Mouse (Mus musculus): ENCODE results near the gene Tceal6. TPM values are rescaled to one million over a fixed set of nuclear protein-coding genes. Genes with fewer than 3 reads are reported as not detected.
"Not testable (repeated sequence)": the region's sequence is repeated elsewhere in the genome, so short reads cannot be mapped to it uniquely, and the experiment has no call there.

Tceal6 gene
- 7.1 and 11.8 TPM in 2 replicates for polyA plus RNA-seq (2015; fragmentation: Nextera tagmentation; extraction: Ambion mirVana)

- WGBS: 27% methylated on average over 13 of the region's 13 CpGs
- H3K27ac ChIP-seq: no peak within 1 kb of the TSS
- no peaks in the 10 kb centered on the region for H3K9me3 ChIP-seq
- ATAC-seq (ENCODE audit: insufficient number of reproducible peaks, low FRiP score, low TSS enrichment, low read depth): no peak
- no peak within 1 kb of the TSS for H3K9ac ChIP-seq
- no peaks in the 10 kb centered on the region for H3K4me1 ChIP-seq
- peak within 1 kb of the TSS; percentile 43 for H3K4me2 ChIP-seq
- H3K36me3 ChIP-seq: no peaks in the 10 kb centered on the region
- peaks cover 16% of the 10 kb centered on the region for H3K27me3 ChIP-seq
- H3K4me3 ChIP-seq: peak within 1 kb of the TSS; percentile 29
Measured at GRCm38 (mm10) chrX:135210436-135211221, at the start of gene Tceal6. Gene Tceal6 (minus strand): TSS chrX:135210687.

GRCm38 (mm10) chrX:135209773-135210435 is 583 bp downstream of the Tceal6 start:
- H3K27ac ChIP-seq; H3K9me3 ChIP-seq; ATAC-seq (ENCODE audit: insufficient number of reproducible peaks, low FRiP score, low TSS enrichment, low read depth); H3K4me1 ChIP-seq; H3K36me3 ChIP-seq; H3K9ac ChIP-seq: not testable (repeated sequence)
- Histone ChIP-seq H3K4me3 (peak overlapping the region; percentile 29), H3K4me2 (peak overlapping the region; percentile 43), H3K27me3 (peaks cover 16% of the 10 kb centered on the region)
- 31% methylated on average over 21 of the region's 21 CpGs for WGBS

GRCm38 (mm10) chrX:135189924-135190323 is 20.6 kb downstream of the Tceal6 start:
- H3K4me2 ChIP-seq; H3K27ac ChIP-seq; H3K4me1 ChIP-seq; H3K4me3 ChIP-seq; H3K9ac ChIP-seq; H3K9me3 ChIP-seq; H3K27me3 ChIP-seq; H3K36me3 ChIP-seq; ATAC-seq (ENCODE audit: insufficient number of reproducible peaks, low FRiP score, low TSS enrichment, low read depth): not testable (repeated sequence)
- no CpG with 5 or more reads among the region's 6 CpGs for WGBS

- not testable (repeated sequence) for H3K9ac ChIP-seq; H3K4me3 ChIP-seq; H3K9me3 ChIP-seq; H3K27ac ChIP-seq; ATAC-seq (ENCODE audit: insufficient number of reproducible peaks, low FRiP score, low TSS enrichment, low read depth); H3K4me2 ChIP-seq; H3K27me3 ChIP-seq; H3K36me3 ChIP-seq; H3K4me1 ChIP-seq
- WGBS: no CpG with 5 or more reads among the region's 3 CpGs
Measured at GRCm38 (mm10) chrX:135188661-135189060, 21.8 kb downstream of the Tceal6 start.

- H3K27ac ChIP-seq; H3K36me3 ChIP-seq; H3K9me3 ChIP-seq; H3K9ac ChIP-seq; H3K4me2 ChIP-seq; H3K27me3 ChIP-seq; H3K4me3 ChIP-seq; H3K4me1 ChIP-seq; ATAC-seq (ENCODE audit: insufficient number of reproducible peaks, low FRiP score, low TSS enrichment, low read depth): not testable (repeated sequence)
- 100% methylated on average over 5 of the region's 14 CpGs for WGBS
Measured at GRCm38 (mm10) chrX:135177532-135177931, 33.0 kb downstream of the Tceal6 start, which contains the start of gene Gm15023. Gene Gm15023 (minus strand): TSS chrX:135177632.

Other genes with a start within 250 kb of the Tceal6 start
- 0.55 and 0.73 TPM in 2 replicates for gene Nxf2, start 245.9 kb downstream of the Tceal6 start, polyA plus RNA-seq (2015; fragmentation: Nextera tagmentation; extraction: Ambion mirVana)
- 6.2 and 6.5 TPM in 2 replicates for gene Zmat1, start 201.5 kb downstream of the Tceal6 start, polyA plus RNA-seq (2015; fragmentation: Nextera tagmentation; extraction: Ambion mirVana)
- gene Gm15023, start 33.1 kb downstream of the Tceal6 start, polyA plus RNA-seq (2015; fragmentation: Nextera tagmentation; extraction: Ambion mirVana): not detected in 2 replicates
- not detected in 2 replicates for gene Pramel3, start 91.6 kb upstream of the Tceal6 start, polyA plus RNA-seq (2015; fragmentation: Nextera tagmentation; extraction: Ambion mirVana)
- 0.09 TPM in 1 of 2 replicates, not detected in the other for gene Gm5128, start 162.6 kb upstream of the Tceal6 start, polyA plus RNA-seq (2015; fragmentation: Nextera tagmentation; extraction: Ambion mirVana)
- gene Gm7903, start 223.1 kb upstream of the Tceal6 start, polyA plus RNA-seq (2015; fragmentation: Nextera tagmentation; extraction: Ambion mirVana): 0.04 TPM in 1 of 2 replicates, not detected in the other